Mouse (Mus musculus): ENCODE data around the gene Mtus2. TPM values are rescaled to one million over a fixed set of nuclear protein-coding genes. Genes with fewer than 3 reads are reported as not detected.
"Not testable (repeated sequence)": the region's sequence is repeated elsewhere in the genome, so short reads cannot be mapped to it uniquely, and the experiment has no call there.

Gene Mtus2
- polyA plus RNA-seq, 1 experiment = not detected

- 84% methylated on average over 7 of the region's 7 CpGs for WGBS
These were observed 332.8 kb downstream of the Mtus2 start for GRCm38 (mm10) chr5:148289951-148290350.

DNA sequence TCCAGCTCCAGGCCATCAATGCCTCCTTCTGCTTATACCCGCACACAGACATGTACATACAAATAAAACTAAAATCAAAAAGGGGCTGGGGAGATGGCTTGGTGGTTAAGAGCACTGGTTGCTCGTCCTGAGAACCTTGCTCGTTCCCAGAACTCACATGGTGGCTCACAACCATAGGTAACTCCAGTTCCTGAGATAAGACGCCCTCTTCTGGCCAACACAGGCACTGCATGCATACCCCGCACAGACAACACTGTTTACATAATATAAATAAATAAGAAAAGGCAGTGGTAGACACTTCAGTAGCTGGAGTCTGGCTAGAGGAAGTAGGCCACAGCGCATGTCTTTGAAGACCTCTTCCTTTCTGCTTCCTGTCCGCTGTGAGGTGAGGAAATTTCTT is 335.7 kb downstream of the Mtus2 start:
- no peaks in the 10 kb centered on the region for H3K4me1 ChIP-seq (ENCODE audit: control insufficient read depth, insufficient read depth, low read length)
- no peak overlapping the region for H3K4me3 ChIP-seq (replicated peaks; ENCODE audit: control insufficient read depth, low read depth, low read length)
- TF ChIP-seq POLR2A (IDR thresholded peaks at IDR 0.05; ENCODE audit: borderline replicate concordance, control insufficient read depth, low read depth, low read length) (no peak), CTCF (IDR thresholded peaks at IDR 0.05; ENCODE audit: control insufficient read depth, insufficient read depth, low read length) (no peak)
- WGBS = 76% methylated on average over 7 of the region's 7 CpGs
- H3K27ac ChIP-seq (ENCODE audit: control insufficient read depth, insufficient read depth, low read depth, low read length, poor library complexity) = no peak overlapping the region

More at GRCm38 (mm10) chr5:148289951-148290350, 332.8 kb downstream of the Mtus2 start:
- H3K4me3 ChIP-seq (replicated peaks; ENCODE audit: control insufficient read depth, low read depth, low read length) = no peak overlapping the region
- no peaks in the 10 kb centered on the region for H3K4me1 ChIP-seq (ENCODE audit: control insufficient read depth, insufficient read depth, low read length)
- TF ChIP-seq CTCF (IDR thresholded peaks at IDR 0.05; ENCODE audit: control insufficient read depth, insufficient read depth, low read length) = no peak
- no peak for TF ChIP-seq POLR2A (IDR thresholded peaks at IDR 0.05; ENCODE audit: borderline replicate concordance, control insufficient read depth, low read depth, low read length)
- H3K27ac ChIP-seq (ENCODE audit: control insufficient read depth, insufficient read depth, low read depth, low read length, poor library complexity) = no peak overlapping the region

GRCm38 (mm10) chr5:148293346-148293745 is 336.2 kb downstream of the Mtus2 start:
- peak; percentile 40; the same call in 1 of the 2 replicates for TF ChIP-seq CTCF (IDR thresholded peaks at IDR 0.05; ENCODE audit: control insufficient read depth, insufficient read depth, low read length)
- no peak for TF ChIP-seq POLR2A (IDR thresholded peaks at IDR 0.05; ENCODE audit: borderline replicate concordance, control insufficient read depth, low read depth, low read length)
- 88% methylated on average over 7 of the region's 7 CpGs for WGBS
- Histone ChIP-seq H3K27ac (ENCODE audit: control insufficient read depth, insufficient read depth, low read depth, low read length, poor library complexity) (no peak overlapping the region), H3K4me3 (replicated peaks; ENCODE audit: control insufficient read depth, low read depth, low read length) (no peak overlapping the region), H3K4me1 (ENCODE audit: control insufficient read depth, insufficient read depth, low read length) (no peaks in the 10 kb centered on the region)

- Histone ChIP-seq H3K4me3 (replicated peaks; ENCODE audit: control insufficient read depth, low read depth, low read length) (peak overlapping the region; percentile 5), H3K4me1 (ENCODE audit: control insufficient read depth, insufficient read depth, low read length) (no peaks in the 10 kb centered on the region; the same call in 1 of the 2 replicates), H3K27ac (ENCODE audit: control insufficient read depth, insufficient read depth, low read depth, low read length, poor library complexity) (no peak overlapping the region)
- no peak for TF ChIP-seq CTCF (IDR thresholded peaks at IDR 0.05; ENCODE audit: control insufficient read depth, insufficient read depth, low read length)
- WGBS = 76% methylated on average over 11 of the region's 11 CpGs
These were observed 345.8 kb downstream of the Mtus2 start for GRCm38 (mm10) chr5:148302968-148303367.

GRCm38 (mm10) chr5:148304112-148304511 is 347.0 kb downstream of the Mtus2 start:
- no peak overlapping the region for H3K27ac ChIP-seq (ENCODE audit: control insufficient read depth, insufficient read depth, low read depth, low read length, poor library complexity)
- TF ChIP-seq POLR2A (IDR thresholded peaks at IDR 0.05; ENCODE audit: borderline replicate concordance, control insufficient read depth, low read depth, low read length) = no peak
- TF ChIP-seq CTCF (IDR thresholded peaks at IDR 0.05; ENCODE audit: control insufficient read depth, insufficient read depth, low read length) = no peak
- H3K4me1 ChIP-seq (ENCODE audit: control insufficient read depth, insufficient read depth, low read length) = no peaks in the 10 kb centered on the region; the same call in 1 of the 2 replicates
- H3K4me3 ChIP-seq (replicated peaks; ENCODE audit: control insufficient read depth, low read depth, low read length) = no peak overlapping the region
- WGBS = 79% methylated on average over 2 of the region's 2 CpGs

- H3K27ac ChIP-seq (ENCODE audit: control insufficient read depth, insufficient read depth, low read depth, low read length, poor library complexity) = no peak overlapping the region
- H3K4me1 ChIP-seq (ENCODE audit: control insufficient read depth, insufficient read depth, low read length) = no peaks in the 10 kb centered on the region; the same call in 1 of the 2 replicates
- H3K4me3 ChIP-seq (replicated peaks; ENCODE audit: control insufficient read depth, low read depth, low read length) = peak overlapping the region; percentile 52
- 0% methylated on average over 10 of the region's 10 CpGs for WGBS
- TF ChIP-seq POLR2A (IDR thresholded peaks at IDR 0.05; ENCODE audit: borderline replicate concordance, control insufficient read depth, low read depth, low read length) = no peak
- peak; percentile 54 for TF ChIP-seq CTCF (IDR thresholded peaks at IDR 0.05; ENCODE audit: control insufficient read depth, insufficient read depth, low read length)
These were observed 353.7 kb downstream of the Mtus2 start for GRCm38 (mm10) chr5:148310790-148311189.

GRCm38 (mm10) chr5:148312443-148312842 is 355.3 kb downstream of the Mtus2 start:
- H3K4me1 ChIP-seq (ENCODE audit: control insufficient read depth, insufficient read depth, low read length) = no peaks in the 10 kb centered on the region; the same call in 1 of the 2 replicates
- H3K27ac ChIP-seq (ENCODE audit: control insufficient read depth, insufficient read depth, low read depth, low read length, poor library complexity) = no peak overlapping the region
- H3K4me3 ChIP-seq (replicated peaks; ENCODE audit: control insufficient read depth, low read depth, low read length) = no peak overlapping the region
- TF ChIP-seq POLR2A (IDR thresholded peaks at IDR 0.05; ENCODE audit: borderline replicate concordance, control insufficient read depth, low read depth, low read length) = no peak
- TF ChIP-seq CTCF (IDR thresholded peaks at IDR 0.05; ENCODE audit: control insufficient read depth, insufficient read depth, low read length) = peak; percentile 11; the same call in 1 of the 2 replicates
- WGBS = 61% methylated on average over 2 of the region's 2 CpGs

DNA sequence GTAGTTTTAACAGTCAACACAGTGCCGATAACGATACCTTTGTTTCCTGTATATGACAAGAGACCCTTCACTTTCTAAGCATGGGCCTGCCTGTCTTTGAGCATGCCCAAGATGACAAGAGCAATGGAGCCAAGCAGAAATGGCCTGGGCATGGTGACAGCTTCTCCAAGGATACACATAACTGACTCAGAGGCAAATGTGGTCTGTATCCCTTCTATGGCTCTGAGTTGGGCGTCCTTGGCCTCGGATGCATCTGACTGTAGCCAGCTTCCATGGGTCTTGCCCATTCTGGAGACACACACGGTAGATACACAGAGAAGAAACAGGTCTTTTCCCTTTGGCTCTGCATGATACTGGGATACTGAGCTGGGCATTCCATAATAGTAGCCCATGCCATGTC is 357.8 kb downstream of the Mtus2 start:
- H3K27ac ChIP-seq (ENCODE audit: control insufficient read depth, insufficient read depth, low read depth, low read length, poor library complexity) = no peak overlapping the region
- 86% methylated on average over 5 of the region's 5 CpGs for WGBS
- H3K4me3 ChIP-seq (replicated peaks; ENCODE audit: control insufficient read depth, low read depth, low read length) = no peak overlapping the region
- TF ChIP-seq CTCF (IDR thresholded peaks at IDR 0.05; ENCODE audit: control insufficient read depth, insufficient read depth, low read length) (no peak), POLR2A (IDR thresholded peaks at IDR 0.05; ENCODE audit: borderline replicate concordance, control insufficient read depth, low read depth, low read length) (no peak)
- no peaks in the 10 kb centered on the region; the same call in 1 of the 2 replicates for H3K4me1 ChIP-seq (ENCODE audit: control insufficient read depth, insufficient read depth, low read length)

DNA sequence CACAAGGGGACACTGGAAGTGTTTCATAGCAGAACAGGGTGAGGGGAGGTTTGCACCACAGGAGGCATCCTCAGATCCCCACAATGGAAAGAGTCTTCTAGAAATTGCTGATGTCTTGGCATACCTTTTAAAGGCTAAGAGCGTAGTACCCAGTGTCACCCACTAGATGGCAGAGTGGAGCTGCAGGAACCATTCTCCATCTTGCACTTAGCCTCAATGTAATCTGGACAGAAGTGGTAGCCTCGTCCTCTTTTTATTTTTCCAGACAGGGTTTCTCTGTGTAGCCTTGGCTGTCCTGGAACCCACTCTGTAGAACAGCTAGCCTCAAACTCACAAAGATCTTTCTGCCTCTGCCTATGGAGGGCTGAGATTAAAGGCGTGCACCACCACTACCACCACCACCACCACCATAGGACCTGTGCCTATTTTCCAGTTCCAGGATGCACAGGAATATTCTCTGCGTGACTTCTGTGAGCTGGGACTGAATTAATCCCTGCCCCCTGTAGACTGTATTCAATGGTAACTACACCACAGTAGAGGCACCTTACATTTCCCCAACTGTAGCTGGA is 368.3 kb downstream of the Mtus2 start:
- Histone ChIP-seq H3K4me1 (ENCODE audit: control insufficient read depth, insufficient read depth, low read length) (no peaks in the 10 kb centered on the region), H3K27ac (ENCODE audit: control insufficient read depth, insufficient read depth, low read depth, low read length, poor library complexity) (no peak overlapping the region), H3K4me3 (replicated peaks; ENCODE audit: control insufficient read depth, low read depth, low read length) (no peak overlapping the region)
- 40% methylated on average over 4 of the region's 4 CpGs for WGBS
- TF ChIP-seq POLR2A (IDR thresholded peaks at IDR 0.05; ENCODE audit: borderline replicate concordance, control insufficient read depth, low read depth, low read length) = no peak
- peak; percentile 70 for TF ChIP-seq CTCF (IDR thresholded peaks at IDR 0.05; ENCODE audit: control insufficient read depth, insufficient read depth, low read length)

GRCm38 (mm10) chr5:148326295-148326694 is 369.2 kb downstream of the Mtus2 start:
- WGBS = 84% methylated on average over 9 of the region's 9 CpGs
- H3K4me3 ChIP-seq (replicated peaks; ENCODE audit: control insufficient read depth, low read depth, low read length); H3K27ac ChIP-seq (ENCODE audit: control insufficient read depth, insufficient read depth, low read depth, low read length, poor library complexity): not testable (repeated sequence)

More at GRCm38 (mm10) chr5:148326295-148326694, 369.2 kb downstream of the Mtus2 start:
- not testable (repeated sequence) for H3K4me1 ChIP-seq (ENCODE audit: control insufficient read depth, insufficient read depth, low read length)
